Mouse (Mus musculus): ENCODE data around the gene Mast4. TPM values are rescaled to one million over a fixed set of nuclear protein-coding genes. Genes with fewer than 3 reads are reported as not detected.

Gene Mast4
- polyA plus RNA-seq, 1 experiment from 2014 or later: 31.0 TPM

- WGBS: 92% methylated on average over 8 of the region's 8 CpGs
- H3K9me3 ChIP-seq (ENCODE audit: control insufficient read depth, low read length): no peaks in the 10 kb centered on the region
- H3K27ac ChIP-seq (ENCODE audit: low read depth, low read length): no peak overlapping the region
- H3K4me3 ChIP-seq (ENCODE audit: low read length): no peak overlapping the region
- no peaks in the 10 kb centered on the region for H3K4me1 ChIP-seq (ENCODE audit: control insufficient read depth, insufficient read depth, low read length)
- no peak overlapping the region for H3K9ac ChIP-seq (ENCODE audit: low read depth, low read length)
- H3K4me2 ChIP-seq (replicated peaks; ENCODE audit: low read depth, low read length): no peak overlapping the region
- no peaks in the 10 kb centered on the region for H3K27me3 ChIP-seq (ENCODE audit: control insufficient read depth, insufficient read depth, low read length)
- H3K36me3 ChIP-seq (ENCODE audit: control insufficient read depth, insufficient read depth, low read length): no peaks in the 10 kb centered on the region
- ATAC-seq (ENCODE audit: low FRiP score, low TSS enrichment): no peak
Observed at GRCm38 (mm10) chr13:103239654-103240053, 94.6 kb downstream of the Mast4 start.

DNA sequence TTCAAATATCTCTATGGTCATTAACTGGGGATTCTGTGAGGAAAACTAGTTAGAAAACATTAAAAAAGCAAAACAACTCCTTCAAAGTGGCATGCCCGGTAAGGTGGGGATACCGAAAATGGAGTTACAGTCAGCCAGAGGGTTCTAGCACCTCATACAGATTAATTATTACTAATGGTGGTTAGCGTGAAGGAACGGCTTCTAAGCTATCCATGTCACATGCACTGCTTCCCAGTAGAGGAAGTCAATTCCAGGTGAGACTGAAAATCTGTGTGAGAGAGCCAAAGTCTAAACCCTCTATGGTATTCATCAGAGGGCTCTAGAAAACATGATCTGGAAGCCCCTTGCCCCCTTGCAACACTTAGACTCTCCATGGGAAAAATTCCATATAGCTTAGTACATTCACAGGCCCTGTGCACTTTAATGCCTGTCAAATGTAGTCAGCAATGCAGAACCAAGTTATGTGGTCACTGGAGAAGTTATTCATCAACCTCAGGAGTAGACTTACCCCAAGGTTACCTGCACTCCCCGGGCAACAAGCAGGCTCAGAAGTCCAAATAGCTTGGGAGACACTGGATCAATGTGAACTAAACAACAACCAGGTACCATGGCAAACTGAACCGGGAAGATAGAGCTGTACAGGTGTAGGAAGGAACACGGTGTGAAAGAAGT lies 96.1 kb downstream of the Mast4 start:
- peak; percentile 78; the same call in 1 of the 2 replicates for ATAC-seq (ENCODE audit: low FRiP score, low TSS enrichment)
- peak overlapping the region; percentile 69; the same call in 1 of the 2 replicates for H3K27ac ChIP-seq (ENCODE audit: low read depth, low read length)

GRCm38 (mm10) chr13:103232171-103232570 lies 102.1 kb downstream of the Mast4 start:
- no peaks in the 10 kb centered on the region for H3K36me3 ChIP-seq (ENCODE audit: control insufficient read depth, insufficient read depth, low read length)
- no peaks in the 10 kb centered on the region for H3K27me3 ChIP-seq (ENCODE audit: control insufficient read depth, insufficient read depth, low read length)
- H3K4me3 ChIP-seq (ENCODE audit: low read length): no peak overlapping the region
- H3K9me3 ChIP-seq (ENCODE audit: control insufficient read depth, low read length): no peaks in the 10 kb centered on the region
- WGBS: 94% methylated on average over 7 of the region's 7 CpGs
- no peak overlapping the region for H3K9ac ChIP-seq (ENCODE audit: low read depth, low read length)
- no peaks in the 10 kb centered on the region for H3K4me1 ChIP-seq (ENCODE audit: control insufficient read depth, insufficient read depth, low read length)
- no peak for ATAC-seq (ENCODE audit: low FRiP score, low TSS enrichment)
- no peak overlapping the region for H3K4me2 ChIP-seq (replicated peaks; ENCODE audit: low read depth, low read length)
- H3K27ac ChIP-seq (ENCODE audit: low read depth, low read length): no peak overlapping the region

More for the DNA sequence above, 96.1 kb downstream of the Mast4 start:
- no peaks in the 10 kb centered on the region for H3K9me3 ChIP-seq (ENCODE audit: control insufficient read depth, low read length)
- H3K4me1 ChIP-seq (ENCODE audit: control insufficient read depth, insufficient read depth, low read length): no peaks in the 10 kb centered on the region
- no peaks in the 10 kb centered on the region for H3K27me3 ChIP-seq (ENCODE audit: control insufficient read depth, insufficient read depth, low read length)
- H3K4me3 ChIP-seq (ENCODE audit: low read length): no peak overlapping the region
- no peak overlapping the region for H3K4me2 ChIP-seq (replicated peaks; ENCODE audit: low read depth, low read length)
- no peaks in the 10 kb centered on the region for H3K36me3 ChIP-seq (ENCODE audit: control insufficient read depth, insufficient read depth, low read length)
- 76% methylated on average over 7 of the region's 7 CpGs for WGBS
- no peak overlapping the region for H3K9ac ChIP-seq (ENCODE audit: low read depth, low read length)

GRCm38 (mm10) chr13:103229069-103229468 lies 105.2 kb downstream of the Mast4 start:
- Histone ChIP-seq H3K9me3 (ENCODE audit: control insufficient read depth, low read length) (no peaks in the 10 kb centered on the region), H3K27ac (ENCODE audit: low read depth, low read length) (no peak overlapping the region), H3K27me3 (ENCODE audit: control insufficient read depth, insufficient read depth, low read length) (no peaks in the 10 kb centered on the region), H3K4me2 (replicated peaks; ENCODE audit: low read depth, low read length) (no peak overlapping the region), H3K9ac (ENCODE audit: low read depth, low read length) (no peak overlapping the region), H3K36me3 (ENCODE audit: control insufficient read depth, insufficient read depth, low read length) (no peaks in the 10 kb centered on the region), H3K4me1 (ENCODE audit: control insufficient read depth, insufficient read depth, low read length) (0 out of 2 replicates have a peak, but pooled peaks cover 4% of the 10 kb centered on the region), H3K4me3 (ENCODE audit: low read length) (no peak overlapping the region)
- no peak for ATAC-seq (ENCODE audit: low FRiP score, low TSS enrichment)
- WGBS: 78% methylated on average over 4 of the region's 4 CpGs

- H3K27ac ChIP-seq (ENCODE audit: low read depth, low read length): no peak overlapping the region
- no peaks in the 10 kb centered on the region for H3K9me3 ChIP-seq (ENCODE audit: control insufficient read depth, low read length)
- H3K4me1 ChIP-seq (ENCODE audit: control insufficient read depth, insufficient read depth, low read length): 0 out of 2 replicates have a peak, but pooled peaks cover 4% of the 10 kb centered on the region
- H3K36me3 ChIP-seq (ENCODE audit: control insufficient read depth, insufficient read depth, low read length): no peaks in the 10 kb centered on the region
- no peaks in the 10 kb centered on the region for H3K27me3 ChIP-seq (ENCODE audit: control insufficient read depth, insufficient read depth, low read length)
- no peak overlapping the region for H3K4me2 ChIP-seq (replicated peaks; ENCODE audit: low read depth, low read length)
- no peak overlapping the region for H3K9ac ChIP-seq (ENCODE audit: low read depth, low read length)
- ATAC-seq (ENCODE audit: low FRiP score, low TSS enrichment): no peak
- WGBS: 60% methylated on average over 17 of the region's 17 CpGs
- H3K4me3 ChIP-seq (ENCODE audit: low read length): no peak overlapping the region
Observed at GRCm38 (mm10) chr13:103225895-103226815, 108.1 kb downstream of the Mast4 start.

- no peaks in the 10 kb centered on the region for H3K36me3 ChIP-seq (ENCODE audit: control insufficient read depth, insufficient read depth, low read length)
- no peak overlapping the region for H3K4me2 ChIP-seq (replicated peaks; ENCODE audit: low read depth, low read length)
- no peaks in the 10 kb centered on the region for H3K9me3 ChIP-seq (ENCODE audit: control insufficient read depth, low read length)
- no peak overlapping the region for H3K9ac ChIP-seq (ENCODE audit: low read depth, low read length)
- H3K27ac ChIP-seq (ENCODE audit: low read depth, low read length): no peak overlapping the region
- 0 out of 2 replicates have a peak, but pooled peaks cover 8% of the 10 kb centered on the region for H3K4me1 ChIP-seq (ENCODE audit: control insufficient read depth, insufficient read depth, low read length)
- no peak overlapping the region for H3K4me3 ChIP-seq (ENCODE audit: low read length)
- no peaks in the 10 kb centered on the region for H3K27me3 ChIP-seq (ENCODE audit: control insufficient read depth, insufficient read depth, low read length)
- no peak for ATAC-seq (ENCODE audit: low FRiP score, low TSS enrichment)
- WGBS: 59% methylated on average over 11 of the region's 11 CpGs
Observed at GRCm38 (mm10) chr13:103225217-103225894, 108.9 kb downstream of the Mast4 start.

- Histone ChIP-seq H3K4me1 (ENCODE audit: control insufficient read depth, insufficient read depth, low read length) (0 out of 2 replicates have a peak, but pooled peaks cover 8% of the 10 kb centered on the region), H3K4me3 (ENCODE audit: low read length) (no peak overlapping the region), H3K4me2 (replicated peaks; ENCODE audit: low read depth, low read length) (no peak overlapping the region), H3K9me3 (ENCODE audit: control insufficient read depth, low read length) (no peaks in the 10 kb centered on the region), H3K27me3 (ENCODE audit: control insufficient read depth, insufficient read depth, low read length) (no peaks in the 10 kb centered on the region), H3K9ac (ENCODE audit: low read depth, low read length) (no peak overlapping the region), H3K27ac (ENCODE audit: low read depth, low read length) (no peak overlapping the region), H3K36me3 (ENCODE audit: control insufficient read depth, insufficient read depth, low read length) (no peaks in the 10 kb centered on the region)
- WGBS: 51% methylated on average over 11 of the region's 11 CpGs
- no peak for ATAC-seq (ENCODE audit: low FRiP score, low TSS enrichment)
Observed at GRCm38 (mm10) chr13:103220479-103221064, 113.7 kb downstream of the Mast4 start.

- H3K4me2 ChIP-seq (replicated peaks; ENCODE audit: low read depth, low read length): no peak overlapping the region
- no peaks in the 10 kb centered on the region for H3K27me3 ChIP-seq (ENCODE audit: control insufficient read depth, insufficient read depth, low read length)
- H3K4me3 ChIP-seq (ENCODE audit: low read length): no peak overlapping the region
- H3K9me3 ChIP-seq (ENCODE audit: control insufficient read depth, low read length): no peaks in the 10 kb centered on the region
- H3K4me1 ChIP-seq (ENCODE audit: control insufficient read depth, insufficient read depth, low read length): 0 out of 2 replicates have a peak, but pooled peaks cover 5% of the 10 kb centered on the region
- no peak overlapping the region for H3K9ac ChIP-seq (ENCODE audit: low read depth, low read length)
- no peak overlapping the region for H3K27ac ChIP-seq (ENCODE audit: low read depth, low read length)
- no peak for ATAC-seq (ENCODE audit: low FRiP score, low TSS enrichment)
- no peaks in the 10 kb centered on the region for H3K36me3 ChIP-seq (ENCODE audit: control insufficient read depth, insufficient read depth, low read length)
- WGBS: 53% methylated on average over 2 of the region's 2 CpGs
Observed at GRCm38 (mm10) chr13:103219999-103220398, 114.3 kb downstream of the Mast4 start.
